Mouse (Mus musculus) MEL (cell line): ENCODE data around the gene Adgra1. TPM values are rescaled to one million over a fixed set of nuclear protein-coding genes. Genes with fewer than 3 reads are reported as not detected.

Source experiments
- DNase-seq: peaks from one replicate; pipeline ENCODE4 v3.0.0; 2011; ENCODE audit warnings: low read depth, low spot score
- H3K27ac ChIP-seq: 2 replicates; pipeline ENCODE4 v1.5.1; 2012; ENCODE audit warnings: low read depth, mild to moderate bottlenecking, control low read depth, low read length, moderate library complexity; ENCODE audit not compliant: control insufficient read depth
- H3K27me3 ChIP-seq, 2 experiments: fragments of 150-350 bp in 1 of 2; sonication (generic) in 1 of 2; 2 replicates each; pipeline ENCODE4 v1.6.1; 2012; ENCODE audit warnings: low read length in 2 of 2, mild to moderate bottlenecking in 2 of 2, improper control_type of control experiment in 1 of 2, moderate library complexity in 1 of 2; ENCODE audit not compliant: insufficient read depth in 2 of 2, control insufficient read depth in 1 of 2
- H3K36me3 ChIP-seq, 2 experiments: 2 replicates each; pipeline ENCODE4 v1.6.1; 2012 to 2014; ENCODE audit warnings: low read length in 2 of 2, improper control_type of control experiment in 1 of 2, inconsistent platforms in 1 of 2, mild to moderate bottlenecking in 1 of 2; ENCODE audit not compliant: insufficient read depth in 2 of 2, control insufficient read depth in 1 of 2
- H3K4me1 ChIP-seq, 2 experiments: fragments of 150-350 bp in 1 of 2; sonication (generic) in 1 of 2; 2 replicates each; pipeline ENCODE4 v1.6.1; 2012; ENCODE audit warnings: low read length in 2 of 2, improper control_type of control experiment in 1 of 2, mild to moderate bottlenecking in 1 of 2; ENCODE audit not compliant: insufficient read depth in 2 of 2, control insufficient read depth in 1 of 2
- H3K4me3 ChIP-seq, 2 experiments: fragments of 150-350 bp in 1 of 2; sonication (generic) in 1 of 2; 2 replicates each; pipeline ENCODE4 v1.5.1; 2012; ENCODE audit warnings: low read depth in 2 of 2, low read length in 2 of 2, mild to moderate bottlenecking in 2 of 2, moderate library complexity in 2 of 2, control low read depth in 1 of 2, improper control_type of control experiment in 1 of 2; ENCODE audit not compliant: control insufficient read depth in 1 of 2, insufficient read depth in 1 of 2
- H3K79me2 ChIP-seq: 2 replicates; pipeline ENCODE4 v1.6.1; 2012; ENCODE audit warnings: mild to moderate bottlenecking, low read length, moderate library complexity; ENCODE audit not compliant: control insufficient read depth, poor library complexity, insufficient read depth
- H3K9ac ChIP-seq: 2 replicates; pipeline ENCODE4 v1.6.1; 2012; ENCODE audit warnings: low read depth, mild to moderate bottlenecking, control low read depth, low read length, moderate library complexity; ENCODE audit not compliant: control insufficient read depth, poor library complexity, severe bottlenecking
- H3K9me3 ChIP-seq: fragments of 150-350 bp; sonication (generic); replicated peaks from 2 replicates; pipeline ENCODE4 v1.6.1; 2012; ENCODE audit warnings: mild to moderate bottlenecking, low read length, improper control_type of control experiment, moderate library complexity; ENCODE audit not compliant: insufficient read depth
- BHLHE40 ChIP-seq: IDR thresholded peaks from 2 replicates; pipeline ENCODE4 v1.6.1; 2012; ENCODE audit warnings: low read depth, mild to moderate bottlenecking, inconsistent platforms, low read length, improper control_type of control experiment, borderline replicate concordance
- CHD1 ChIP-seq: IDR thresholded peaks from 2 replicates; pipeline ENCODE4 v1.6.1; 2012; ENCODE audit warnings: low read depth, mild to moderate bottlenecking, inconsistent platforms, low read length, improper control_type of control experiment
- CTCF ChIP-seq, 3 experiments: IDR thresholded peaks in 2 of 3; conservative IDR thresholded peaks in 1 of 3; 2 replicates each; pipeline ENCODE4 v1.5.1; 2011 to 2012; ENCODE audit warnings: low read length in 3 of 3, low read depth in 2 of 3, mild to moderate bottlenecking in 2 of 3, improper control_type of control experiment in 1 of 3, inconsistent platforms in 1 of 3, mixed read lengths in 1 of 3, moderate library complexity in 1 of 3; ENCODE audit not compliant: control insufficient read depth in 1 of 3, insufficient read depth in 1 of 3, poor library complexity in 1 of 3, severe bottlenecking in 1 of 3
- E2F4 ChIP-seq: IDR thresholded peaks from 2 replicates; pipeline ENCODE4 v1.6.1; 2011; ENCODE audit warnings: low read depth, low read length, improper control_type of control experiment, borderline replicate concordance
- EP300 ChIP-seq, 2 experiments: IDR thresholded peaks; 2 replicates each; pipeline ENCODE4 v1.6.1; 2011; ENCODE audit warnings: improper control_type of control experiment in 2 of 2, low read length in 2 of 2, low read depth in 1 of 2, mild to moderate bottlenecking in 1 of 2
- JUND ChIP-seq: IDR thresholded peaks from 2 replicates; pipeline ENCODE4 v1.6.1; 2011; ENCODE audit warnings: low read depth, mild to moderate bottlenecking, improper control_type of control experiment, low read length
- MAX ChIP-seq: IDR thresholded peaks from 2 replicates; pipeline ENCODE4 v1.6.1; 2011; ENCODE audit warnings: low read length, improper control_type of control experiment
- MAZ ChIP-seq: IDR thresholded peaks from 2 replicates; pipeline ENCODE4 v1.6.1; 2012; ENCODE audit warnings: low read depth, mild to moderate bottlenecking, inconsistent platforms, low read length, improper control_type of control experiment
- MEF2A ChIP-seq: IDR thresholded peaks from 2 replicates; pipeline ENCODE4 v1.6.1; 2014; ENCODE audit warnings: low read depth, mild to moderate bottlenecking, inconsistent platforms, low read length, improper control_type of control experiment; ENCODE audit not compliant: poor library complexity, insufficient replicate concordance, severe bottlenecking; ENCODE audit errors: extremely low read depth
- MXI1 ChIP-seq: IDR thresholded peaks from 2 replicates; pipeline ENCODE4 v1.6.1; 2011; ENCODE audit warnings: mild to moderate bottlenecking, low read depth, low read length, improper control_type of control experiment
- MYB ChIP-seq: IDR thresholded peaks from 2 replicates; pipeline ENCODE4 v1.6.1; 2011; ENCODE audit warnings: mild to moderate bottlenecking, low read depth, low read length, improper control_type of control experiment
- MYC ChIP-seq: IDR thresholded peaks from 2 replicates; pipeline ENCODE4 v1.6.1; 2011; ENCODE audit warnings: low read depth, mild to moderate bottlenecking, low read length, improper control_type of control experiment, moderate library complexity
- NELFE ChIP-seq: IDR thresholded peaks from 2 replicates; pipeline ENCODE4 v1.6.1; 2011; ENCODE audit warnings: low read depth, low read length, improper control_type of control experiment
- NRF1 ChIP-seq: IDR thresholded peaks from 2 replicates; pipeline ENCODE4 v1.6.1; 2014; ENCODE audit warnings: low read depth, mild to moderate bottlenecking, inconsistent platforms, low read length, improper control_type of control experiment, moderate library complexity; ENCODE audit not compliant: poor library complexity, insufficient read depth, severe bottlenecking
- POLR2AphosphoS2 ChIP-seq: IDR thresholded peaks from 2 replicates; pipeline ENCODE4 v1.6.1; 2011; ENCODE audit warnings: low read length, improper control_type of control experiment
- SIN3A ChIP-seq: IDR thresholded peaks from 2 replicates; pipeline ENCODE4 v1.6.1; 2012; ENCODE audit warnings: low read length, improper control_type of control experiment, inconsistent platforms
- TAL1 ChIP-seq: IDR thresholded peaks from 2 replicates; pipeline ENCODE4 v1.6.1; 2012; ENCODE audit warnings: mild to moderate bottlenecking, inconsistent platforms, low read length, moderate library complexity, mixed read lengths
- UBTF ChIP-seq: IDR thresholded peaks from 2 replicates; pipeline ENCODE4 v1.6.1; 2012; ENCODE audit warnings: low read depth, mild to moderate bottlenecking, inconsistent platforms, low read length, improper control_type of control experiment, moderate library complexity, borderline replicate concordance; ENCODE audit not compliant: insufficient read depth
- USF2 ChIP-seq, 2 experiments: IDR thresholded peaks; 2 replicates each; pipeline ENCODE4 v1.6.1; 2011 to 2012; ENCODE audit warnings: improper control_type of control experiment in 2 of 2, low read length in 2 of 2, borderline replicate concordance in 1 of 2, inconsistent platforms in 1 of 2, low read depth in 1 of 2, mild to moderate bottlenecking in 1 of 2; ENCODE audit not compliant: insufficient read depth in 1 of 2
- ZC3H11A ChIP-seq: IDR thresholded peaks from 2 replicates; pipeline ENCODE4 v1.6.1; 2012; ENCODE audit warnings: low read depth, mild to moderate bottlenecking, inconsistent platforms, low read length, improper control_type of control experiment
- ZKSCAN1 ChIP-seq: IDR thresholded peaks from 2 replicates; pipeline ENCODE4 v1.6.1; 2012; ENCODE audit warnings: low read depth, mild to moderate bottlenecking, inconsistent platforms, low read length, improper control_type of control experiment, moderate library complexity
- ZMIZ1 ChIP-seq: IDR thresholded peaks from 2 replicates; pipeline ENCODE4 v1.6.1; 2012; ENCODE audit warnings: low read depth, mild to moderate bottlenecking, inconsistent platforms, low read length, improper control_type of control experiment, moderate library complexity
- polyA plus RNA-seq, 2 experiments: library from polyadenylated mRNA; stranded (reverse) in 1 of 2; unstranded in 1 of 2; fragments of >175 nt in 1 of 2; fragments of >200 nt in 1 of 2; gene quantifications; 2 replicates each; pipeline versions ENCODE4 v1.2.1 to v1.2.4; 2012; ENCODE audit warnings: low replicate concordance in 2 of 2, low read depth in 1 of 2; ENCODE audit not compliant: insufficient read length in 2 of 2, insufficient read depth in 1 of 2, missing spikeins in 1 of 2
- total RNA-seq: library from RNA; depleted of rRNA; stranded (reverse); fragments of 300-350 nt; gene quantifications from 2 replicates; pipeline ENCODE4 v1.2.3, GENCODE M21; 2012

The Adgra1 gene
- total and polyA plus RNA-seq, 3 experiments: not detected

DNA sequence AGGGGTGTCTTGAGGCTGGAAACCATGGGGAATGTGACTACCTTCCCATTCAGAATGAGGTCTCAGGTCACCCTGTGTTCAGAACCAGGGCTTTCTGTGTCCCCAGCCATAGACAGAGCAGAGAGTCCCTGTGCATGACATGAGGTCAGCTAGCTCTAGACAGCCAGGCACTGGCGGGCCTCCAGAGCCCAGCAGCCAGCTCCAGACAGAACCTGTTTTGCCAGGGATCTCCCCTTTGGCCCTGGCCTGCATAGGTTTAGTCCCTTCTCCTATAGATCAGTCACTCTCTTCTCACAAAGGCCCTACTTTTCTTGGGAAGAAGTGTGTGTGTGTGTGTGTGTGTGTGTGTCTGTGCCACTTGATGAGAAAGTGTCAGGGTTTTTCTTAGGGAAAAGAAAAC is 30.9 kb downstream of the Adgra1 start:
- TF ChIP-seq NELFE (no peak), ZMIZ1 (no peak), EP300 (IDR thresholded peaks at IDR 0.05; ENCODE audit: low read depth in 1 of 2, low read length in 2 of 2) (no peak), TAL1 (no peak), MAZ (no peak), CTCF (IDR thresholded peaks at IDR 0.05 in 2 of 3, conservative IDR thresholded peaks at IDR 0.05 in 1 of 3; ENCODE audit: control insufficient read depth in 1 of 3, insufficient read depth in 1 of 3, low read depth in 2 of 3, low read length in 3 of 3, poor library complexity in 1 of 3, severe bottlenecking in 1 of 3) (no peak), MXI1 (no peak), MAX (no peak), MYB (no peak), MYC (no peak), SIN3A (no peak), NRF1 (no peak), JUND (no peak), USF2 (IDR thresholded peaks at IDR 0.05; ENCODE audit: borderline replicate concordance in 1 of 2, insufficient read depth in 1 of 2, low read depth in 1 of 2, low read length in 2 of 2) (no peak)
- TF ChIP-seq, all 39 proteins: peak for 0
- no peak overlapping the region for H3K4me3 ChIP-seq
- H3K36me3 ChIP-seq: no peaks in the 10 kb centered on the region
- no peaks in the 10 kb centered on the region for H3K79me2 ChIP-seq
- no peaks in the 10 kb centered on the region for H3K27me3 ChIP-seq
- H3K27ac ChIP-seq: no peak overlapping the region
- H3K4me1 ChIP-seq: no peaks in the 10 kb centered on the region
- H3K9me3 ChIP-seq: no peaks in the 10 kb centered on the region
- no peak for DNase-seq
- H3K9ac ChIP-seq: no peak overlapping the region

GRCm38 (mm10) chr7:139871014-139871413 is 37.0 kb downstream of the Adgra1 start:
- Histone ChIP-seq H3K4me1 (no peaks in the 10 kb centered on the region), H3K36me3 (no peaks in the 10 kb centered on the region), H3K27ac (no peak overlapping the region), H3K9ac (no peak overlapping the region), H3K4me3 (no peak overlapping the region), H3K79me2 (no peaks in the 10 kb centered on the region), H3K27me3 (no peaks in the 10 kb centered on the region), H3K9me3 (no peaks in the 10 kb centered on the region)
- no peak for DNase-seq
- TF ChIP-seq MAX (no peak), CTCF (IDR thresholded peaks at IDR 0.05 in 2 of 3, conservative IDR thresholded peaks at IDR 0.05 in 1 of 3; ENCODE audit: control insufficient read depth in 1 of 3, insufficient read depth in 1 of 3, low read depth in 2 of 3, low read length in 3 of 3, poor library complexity in 1 of 3, severe bottlenecking in 1 of 3) (no peak), POLR2AphosphoS2 (no peak), TAL1 (no peak), E2F4 (no peak), UBTF (no peak), MEF2A (no peak), BHLHE40 (no peak), ZKSCAN1 (no peak), CHD1 (no peak), ZMIZ1 (no peak), MYB (no peak), ZC3H11A (no peak)
